Mouse (Mus musculus) adrenal gland, adult (tissue): Measurements from ENCODE around the gene Cyp2c67.
"Not testable (repeated sequence)": the region's sequence is repeated elsewhere in the genome, so short reads cannot be mapped to it uniquely, and the experiment has no call there.

ENCODE experiments used
- DNase-seq, 2 experiments: peaks; one replicate each; pipeline ENCODE4 v3.0.0; 2022 to 2023; ENCODE audit warnings: low spot score in 1 of 2; ENCODE audit not compliant: inconsistent age in 2 of 2

Cyp2c67 gene

GRCm38 (mm10) chr19:39648938-39649337, at the start of gene Cyp2c67:
Gene Cyp2c67 (minus strand): TSS chr19:39649051.
- DNase-seq, result no peak

GRCm38 (mm10) chr19:39665650-39666049, 16.8 kb upstream of the Cyp2c67 start:
- not testable (repeated sequence) for DNase-seq

GRCm38 (mm10) chr19:39652381-39652780, 3.5 kb upstream of the Cyp2c67 start:
- no peak for DNase-seq

- no peak for DNase-seq
Observed at GRCm38 (mm10) chr19:39647519-39647918, 1.3 kb downstream of the Cyp2c67 start.

- DNase-seq, result not testable (repeated sequence)
Observed at GRCm38 (mm10) chr19:39644551-39644950, 4.3 kb downstream of the Cyp2c67 start.
